Mouse (Mus musculus) cerebellum, postnatal 25 days (tissue): ENCODE results near the gene Fpr1.
"Not testable (repeated sequence)": the region's sequence is repeated elsewhere in the genome, so short reads cannot be mapped to it uniquely, and the experiment has no call there.

Experiments used
- DNase-seq, 2 experiments: peaks; one replicate each; pipeline ENCODE4 v3.0.0; 2021; ENCODE audit warnings: mixed read lengths in 2 of 2

The Fpr1 gene

DNA sequence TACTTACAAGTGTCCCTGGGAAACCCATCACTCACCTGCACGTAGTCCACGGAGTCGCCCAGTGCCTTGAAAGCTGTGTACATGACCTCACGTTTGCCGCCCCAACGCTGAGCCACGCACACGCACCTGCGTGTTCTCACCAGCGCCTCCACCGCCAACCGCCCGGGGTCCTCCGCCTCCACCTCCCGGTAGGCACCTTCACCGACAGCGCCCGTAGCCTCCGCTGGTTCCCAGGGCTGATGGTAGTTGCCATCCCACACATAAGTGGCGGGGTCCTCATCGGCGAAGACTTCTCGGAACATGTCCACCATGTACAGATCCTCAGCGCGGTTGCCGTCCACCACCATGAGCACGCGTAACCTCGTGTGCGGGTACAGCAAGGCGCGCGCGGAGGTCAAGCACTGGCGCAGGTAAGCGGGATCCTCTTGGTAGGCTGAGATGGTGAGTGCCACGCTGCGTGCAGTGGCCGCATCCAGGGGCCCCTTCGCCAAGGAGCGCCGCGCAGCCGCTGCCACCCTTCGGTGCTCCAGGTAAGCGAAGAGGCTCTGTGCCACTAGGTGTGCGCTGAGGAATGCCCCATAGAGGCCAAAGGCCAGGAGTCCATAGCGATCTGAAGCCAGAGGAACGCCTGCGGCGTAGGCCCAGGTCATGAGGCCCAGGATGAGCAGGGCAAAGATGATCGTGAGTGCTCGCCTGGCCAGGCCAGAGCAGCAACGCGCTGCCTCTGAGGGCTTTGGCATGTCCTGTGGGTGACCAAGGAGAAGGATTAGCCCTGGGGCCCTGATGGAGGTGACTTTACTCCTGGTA, 33.6 kb downstream of the Fpr1 start:
- peak; percentile 17 to 31 for DNase-seq

- DNase-seq = no peak
Measured at GRCm38 (mm10) chr17:17848988-17849387, 34.8 kb downstream of the Fpr1 start.

DNA sequence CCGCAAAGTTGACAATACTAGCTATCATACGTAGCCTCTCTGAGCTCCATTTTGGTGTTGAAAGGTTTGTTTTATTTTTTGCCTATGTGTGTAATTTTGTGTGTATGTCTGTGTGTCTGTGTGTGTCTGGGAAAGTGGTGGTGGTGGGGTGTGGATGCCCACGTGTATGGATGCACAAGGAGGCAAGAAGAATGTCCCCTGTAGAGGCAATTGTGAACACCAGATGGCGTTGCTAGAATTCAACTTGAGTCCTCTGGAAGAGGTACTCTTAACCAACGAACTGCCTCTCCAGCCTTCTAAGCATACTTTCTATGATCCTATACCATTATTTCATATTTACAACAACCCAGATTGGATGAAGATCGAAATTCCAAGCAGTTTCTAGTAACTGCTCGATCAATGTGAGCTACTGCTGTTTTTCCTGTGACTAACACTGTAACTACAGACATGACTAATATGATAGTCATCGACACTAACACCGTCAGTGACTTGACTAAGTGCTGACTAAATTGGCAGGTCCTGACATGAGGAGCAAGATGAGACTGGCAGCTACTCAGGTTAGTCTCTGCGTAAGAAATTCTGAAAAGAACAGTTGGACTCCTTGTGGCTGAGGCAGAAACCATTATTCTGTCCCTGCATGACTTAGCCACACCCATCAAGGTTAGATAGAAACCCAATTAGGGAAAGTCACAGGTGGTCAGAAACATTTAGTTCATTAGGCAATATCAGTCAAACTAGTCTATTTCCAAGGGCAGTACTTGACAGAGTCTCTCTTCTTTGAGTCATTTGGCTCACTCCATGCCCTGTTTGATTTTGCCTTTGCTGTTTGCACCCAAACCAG, 38.3 kb downstream of the Fpr1 start:
- peak in 1 of 2 experiments; percentile 42 for DNase-seq

GRCm38 (mm10) chr17:17844606-17845005, 39.1 kb downstream of the Fpr1 start:
- not testable (repeated sequence) for DNase-seq

GRCm38 (mm10) chr17:17843534-17844261, 40.0 kb downstream of the Fpr1 start:
- DNase-seq = peak; percentile 13 to 20

DNA sequence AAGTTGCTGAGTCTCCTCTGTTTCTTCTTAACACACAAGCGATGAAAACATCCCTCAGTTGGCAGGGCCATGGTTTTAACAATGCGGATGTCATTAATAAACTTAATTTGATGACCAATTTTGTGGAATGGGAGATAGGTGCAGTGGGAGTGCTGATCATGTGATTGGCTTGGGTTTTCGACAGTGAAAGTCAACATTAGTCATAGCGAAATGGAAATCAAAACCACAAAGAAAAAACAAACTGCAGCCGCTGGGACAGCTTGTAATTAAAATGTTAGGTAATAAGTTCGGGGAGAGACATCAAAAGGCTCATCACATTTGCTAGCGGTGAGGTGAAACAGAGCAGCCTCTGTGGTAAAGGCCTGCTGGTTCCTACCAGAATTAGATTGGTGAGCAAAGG, 42.9 kb downstream of the Fpr1 start:
- no peak for DNase-seq

GRCm38 (mm10) chr17:17839276-17839675, 44.5 kb downstream of the Fpr1 start:
- DNase-seq = no peak

DNA sequence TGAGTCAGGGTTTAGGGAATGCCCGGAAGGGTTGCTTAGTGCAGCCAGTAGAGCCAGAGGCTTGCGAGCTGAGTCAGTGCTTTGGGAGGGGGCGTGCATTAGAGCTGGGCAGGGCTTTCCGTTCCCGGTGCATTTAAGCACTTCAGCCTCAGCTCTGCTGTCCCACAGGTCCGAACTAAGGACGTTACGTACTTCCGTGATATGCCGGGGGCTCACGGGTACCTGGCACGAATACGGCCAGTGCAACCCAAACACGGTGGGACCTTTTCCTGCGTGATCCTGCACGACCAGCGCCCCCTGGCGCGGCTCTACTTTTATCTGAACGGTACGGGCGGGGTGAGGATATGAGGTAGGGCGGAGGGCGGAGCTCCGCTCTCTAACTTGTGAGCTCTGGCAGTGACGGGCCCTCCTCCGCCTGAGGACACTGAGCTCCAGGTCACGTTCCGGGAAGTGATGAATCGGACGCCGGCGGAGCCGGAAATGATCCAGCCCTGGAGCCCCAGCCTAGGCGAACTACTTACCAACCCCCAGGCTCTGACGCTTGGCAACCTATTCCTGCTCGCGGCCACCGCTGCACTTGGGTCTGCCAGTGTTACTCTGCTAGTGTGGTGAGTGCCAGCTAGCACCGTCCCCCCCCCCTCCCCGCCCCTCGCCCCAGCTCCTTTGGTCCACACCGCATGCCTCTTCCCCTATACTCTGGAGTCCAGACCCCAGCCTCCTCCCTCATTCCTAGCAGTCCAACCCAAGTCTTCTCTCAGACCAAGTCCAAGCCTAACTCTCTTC, 45.6 kb downstream of the Fpr1 start:
- DNase-seq = peak; percentile 96 to 97

- DNase-seq = peak in 1 of 2 experiments; percentile 63
Measured at GRCm38 (mm10) chr17:17837426-17837825, 46.3 kb downstream of the Fpr1 start.

- DNase-seq = no peak
Measured at GRCm38 (mm10) chr17:17836101-17836500, 47.6 kb downstream of the Fpr1 start.

DNA sequence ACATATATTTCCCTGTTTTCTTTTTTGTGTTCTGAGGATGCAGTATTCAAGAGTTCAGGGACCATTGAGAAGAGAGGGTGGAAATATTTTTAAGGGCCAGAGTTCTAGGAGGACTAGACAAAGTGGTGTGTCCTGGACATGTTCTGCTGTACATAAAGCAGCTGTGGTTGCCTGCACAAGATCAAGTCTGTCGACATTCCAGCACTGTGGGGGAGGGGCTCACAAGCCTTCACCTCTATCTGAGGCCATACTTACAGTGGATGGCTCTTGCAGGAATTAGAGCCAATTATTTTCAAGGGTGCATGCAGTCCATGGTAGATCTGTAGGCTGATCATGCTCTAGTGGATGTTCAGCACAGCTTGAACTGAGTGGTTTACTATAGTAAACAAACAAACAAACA, 48.8 kb downstream of the Fpr1 start:
- no peak for DNase-seq

GRCm38 (mm10) chr17:17830731-17831130, 53.0 kb downstream of the Fpr1 start:
- peak in 1 of 2 experiments; percentile 25 for DNase-seq

DNA sequence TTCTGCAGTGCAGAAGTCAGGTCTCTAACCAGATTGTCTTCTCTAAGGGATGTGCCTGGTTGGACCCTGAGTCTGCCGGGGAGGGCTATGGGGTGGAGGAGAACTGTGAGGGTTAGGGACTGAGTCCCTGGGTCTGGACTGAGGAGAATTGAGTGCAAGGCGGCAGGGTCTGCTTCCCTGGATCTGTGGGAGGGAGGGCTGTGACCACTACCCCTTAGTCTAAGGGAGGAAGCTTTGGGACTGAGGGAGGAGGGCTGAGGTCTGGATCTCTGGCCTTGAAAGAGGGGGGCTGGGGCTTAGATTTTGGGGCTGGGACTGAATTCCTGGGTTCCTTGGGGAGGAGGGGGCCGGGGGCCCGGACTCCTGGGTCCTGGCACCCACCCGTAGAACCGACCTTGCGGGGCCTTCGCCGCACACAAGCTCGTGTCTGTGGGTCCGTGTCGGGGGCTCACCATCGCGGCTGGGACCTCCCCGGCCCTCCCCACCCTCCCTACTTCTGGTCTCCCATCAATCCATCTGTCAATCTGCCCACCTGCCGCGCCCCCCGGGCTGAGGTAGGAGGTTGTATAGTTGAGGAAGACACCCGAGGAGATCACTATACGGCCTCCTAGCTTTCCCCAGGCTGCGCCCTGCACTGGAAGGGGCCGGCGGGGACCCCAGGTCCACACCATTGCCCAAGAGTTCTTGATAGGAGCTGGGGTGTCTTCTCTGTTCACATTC, 53.8 kb downstream of the Fpr1 start:
- peak; percentile 15 to 32 for DNase-seq

- DNase-seq = peak; percentile 40 to 43
Measured at GRCm38 (mm10) chr17:17829052-17829785, 54.5 kb downstream of the Fpr1 start.

DNA sequence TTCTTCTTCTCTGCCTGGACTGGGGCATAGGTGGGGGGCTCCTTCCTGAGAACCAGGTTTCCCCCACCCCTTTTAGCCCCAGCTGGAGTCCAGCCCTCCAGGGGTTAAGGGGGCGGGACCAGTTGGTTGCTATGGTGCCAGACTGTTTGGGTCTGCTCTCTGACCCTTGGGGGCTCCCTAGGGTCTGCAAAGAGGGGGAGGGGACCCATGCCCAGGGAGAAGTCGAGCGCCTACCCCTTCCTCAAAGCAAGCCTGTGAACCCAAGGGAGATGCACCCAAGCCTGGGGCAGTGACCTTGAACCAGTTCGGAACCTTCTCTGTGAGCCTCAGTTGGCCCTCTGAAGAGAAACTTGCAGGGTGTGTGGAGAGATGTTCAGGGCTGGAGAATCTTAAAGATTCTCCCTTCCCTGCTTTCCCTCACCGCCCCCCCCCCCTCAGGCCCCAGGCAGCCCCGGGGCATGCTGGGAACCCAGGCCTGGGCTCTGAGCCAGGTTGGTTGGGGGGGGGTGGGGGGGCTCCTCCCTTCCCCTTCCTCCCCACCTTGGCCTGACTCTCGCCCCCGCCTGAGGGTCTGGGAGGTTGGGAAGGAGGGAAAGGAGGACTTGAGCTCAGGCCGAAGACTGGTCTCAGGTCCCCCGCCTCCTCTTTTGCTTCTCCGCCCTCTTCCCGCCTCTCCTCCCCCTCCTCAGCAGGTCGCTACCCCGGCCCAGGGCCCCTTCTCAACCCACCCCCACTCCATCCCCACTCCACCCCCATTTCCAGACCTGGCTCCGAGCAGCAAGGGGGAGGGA, 55.4 kb downstream of the Fpr1 start:
- peak; percentile 59 to 70 for DNase-seq

DNA sequence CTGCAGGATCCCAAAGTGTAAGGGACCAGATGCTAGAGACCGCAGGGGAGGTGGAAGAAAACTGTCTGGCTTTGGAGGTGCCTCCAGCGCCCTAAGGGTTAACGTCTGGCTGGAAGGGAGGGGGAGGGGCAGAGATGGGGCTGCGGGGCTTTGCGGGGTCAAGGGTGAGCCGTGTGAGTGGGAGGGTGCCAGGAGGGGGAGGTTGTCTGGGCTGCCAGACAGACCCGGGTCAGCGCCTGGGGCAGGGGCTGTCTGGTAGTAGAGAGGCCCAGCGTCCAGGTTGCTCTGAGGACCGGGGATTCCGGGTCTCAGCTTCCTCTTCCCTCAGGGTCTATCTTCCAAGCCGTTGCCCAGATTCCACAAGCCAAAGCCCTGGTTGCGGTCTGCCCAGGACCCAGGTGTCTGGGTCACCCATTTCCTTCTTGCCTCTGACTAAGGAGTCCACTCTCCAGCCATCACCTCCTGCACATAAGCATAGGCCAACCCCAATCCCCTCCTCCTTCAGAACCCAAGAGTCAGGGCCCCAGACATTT, 56.0 kb downstream of the Fpr1 start:
- peak; percentile 76 to 85 for DNase-seq

GRCm38 (mm10) chr17:17826751-17827657, 56.7 kb downstream of the Fpr1 start, which contains the start of gene Spaca6:
Gene Spaca6, plus strand, starts transcription at chr17:17827158.
- DNase-seq = peak; percentile 97 to 98
